Mouse (Mus musculus) bone marrow, adult 2 months (tissue): ENCODE results near the gene S100a3. TPM values are rescaled to one million over a fixed set of nuclear protein-coding genes. Genes with fewer than 3 reads are reported as not detected.

Source experiments
- H3K27ac ChIP-seq: fragments of 200-500 bp; 2 replicates; pipeline ENCODE4 v1.5.1; 2012; ENCODE audit warnings: low read depth, mild to moderate bottlenecking, control low read depth, inconsistent platforms, low read length; ENCODE audit not compliant: control insufficient read depth, poor library complexity, insufficient read depth
- H3K4me1 ChIP-seq: fragments of 200-500 bp; 2 replicates; pipeline ENCODE4 v1.6.1; 2011; ENCODE audit warnings: low read length; ENCODE audit not compliant: control insufficient read depth, insufficient read depth
- H3K4me3 ChIP-seq: fragments of 200-500 bp; replicated peaks from 2 replicates; pipeline ENCODE3; 2011; ENCODE audit warnings: mild to moderate bottlenecking, low read depth, low read length, control low read depth; ENCODE audit not compliant: control insufficient read depth
- CTCF ChIP-seq: fragments of 200-500 bp; IDR thresholded peaks from 2 replicates; pipeline ENCODE4 v1.5.1; 2011; ENCODE audit warnings: low read length, control low read depth; ENCODE audit not compliant: control insufficient read depth, insufficient read depth
- POLR2A ChIP-seq: fragments of 200-500 bp; IDR thresholded peaks from 2 replicates; pipeline ENCODE4 v1.6.1; 2011; ENCODE audit warnings: low read depth, mild to moderate bottlenecking, control low read depth, low read length, borderline replicate concordance; ENCODE audit not compliant: control insufficient read depth
- WGBS: fragments of 180-500 bp; shearing (Covaris S2); methylation state at CpG from one replicate; pipeline ENCODE4 v1.1.7; 2018; 5-methylcytosine and 5-hydroxymethylcytosine counted together
- polyA plus RNA-seq: library from polyadenylated mRNA; stranded (reverse); fragments of >200 nt; gene quantifications from 2 replicates; pipeline ENCODE4 v1.2.4, GENCODE M21; 2011; ENCODE audit warnings: low replicate concordance; ENCODE audit not compliant: missing spikeins, insufficient read depth, insufficient read length

Gene S100a3
- polyA plus RNA-seq, 1 experiment, result not detected

GRCm38 (mm10) chr3:90607361-90607760, 47.0 kb downstream of the S100a3 start:
- 82% methylated on average over 3 of the region's 3 CpGs for WGBS
- TF ChIP-seq CTCF (no peak), POLR2A (no peak)
- Histone ChIP-seq H3K4me3 (no peak overlapping the region), H3K27ac (no peak overlapping the region), H3K4me1 (peaks cover 6% of the 10 kb centered on the region)

- Histone ChIP-seq H3K27ac (no peak within 1 kb of the TSS), H3K4me3 (no peak within 1 kb of the TSS), H3K4me1 (peaks cover 6% of the 10 kb centered on the region)
- 52% methylated on average over 3 of the region's 3 CpGs for WGBS
- TF ChIP-seq POLR2A (no peak), CTCF (no peak)
Measured at GRCm38 (mm10) chr3:90608223-90608622, 47.8 kb downstream of the S100a3 start, which contains the start of gene S100a5. TSS of gene S100a5 (plus strand) at chr3:90608523.

DNA sequence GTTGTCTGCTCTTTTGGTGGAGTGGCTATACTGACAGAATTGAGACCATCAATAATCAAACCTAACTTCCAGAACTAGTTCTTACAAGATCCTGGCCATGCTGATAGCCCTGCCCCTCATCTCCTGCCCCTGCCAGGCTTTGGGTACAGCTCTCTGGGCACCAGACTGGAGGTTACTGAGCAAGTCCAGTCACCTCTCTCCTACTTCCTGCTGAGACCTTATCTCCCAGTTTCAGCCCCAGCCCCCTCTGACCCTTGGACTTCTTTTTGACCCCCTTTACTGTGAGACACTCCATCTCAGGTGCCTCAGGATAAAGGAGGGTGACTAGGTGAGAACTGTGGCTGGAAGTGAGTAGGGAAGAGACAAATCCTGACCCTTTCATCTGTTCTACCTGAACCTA, 48.7 kb downstream of the S100a3 start:
- H3K27ac ChIP-seq, result no peak overlapping the region
- H3K4me1 ChIP-seq, result peaks cover 4% of the 10 kb centered on the region
- no peak overlapping the region for H3K4me3 ChIP-seq
- TF ChIP-seq CTCF (no peak), POLR2A (no peak)

- no peak for TF ChIP-seq POLR2A
- TF ChIP-seq CTCF, result no peak
- 84% methylated on average over 3 of the region's 3 CpGs for WGBS
- no peak overlapping the region for H3K4me3 ChIP-seq
- peak overlapping the region; percentile 72 for H3K27ac ChIP-seq
- H3K4me1 ChIP-seq, result peaks cover 5% of the 10 kb centered on the region
Measured at GRCm38 (mm10) chr3:90611494-90611893, 51.1 kb downstream of the S100a3 start.

DNA sequence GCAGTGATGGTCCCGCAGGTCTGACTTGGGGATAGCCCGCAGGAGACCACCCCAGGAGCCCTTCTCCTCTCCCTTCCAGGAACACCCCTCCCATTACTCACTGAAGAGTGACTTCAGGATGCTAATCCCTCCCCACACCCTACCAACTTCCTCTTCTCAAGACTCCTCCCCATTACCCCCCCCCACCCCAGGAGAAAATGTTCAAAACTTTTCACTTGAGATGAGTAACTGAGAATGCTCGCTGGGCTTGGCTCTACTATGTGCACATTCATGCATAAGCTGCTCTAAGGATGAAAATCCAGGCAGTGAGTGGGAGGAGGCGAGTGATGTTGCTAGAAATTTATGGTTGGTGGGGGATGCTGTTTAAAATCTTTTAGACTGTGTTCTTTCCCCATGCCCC, 51.7 kb downstream of the S100a3 start:
- TF ChIP-seq POLR2A (no peak), CTCF (no peak)
- Histone ChIP-seq H3K4me3 (no peak overlapping the region), H3K27ac (peak overlapping the region; percentile 72), H3K4me1 (peaks cover 5% of the 10 kb centered on the region)
- 16% methylated on average over 4 of the region's 4 CpGs for WGBS

DNA sequence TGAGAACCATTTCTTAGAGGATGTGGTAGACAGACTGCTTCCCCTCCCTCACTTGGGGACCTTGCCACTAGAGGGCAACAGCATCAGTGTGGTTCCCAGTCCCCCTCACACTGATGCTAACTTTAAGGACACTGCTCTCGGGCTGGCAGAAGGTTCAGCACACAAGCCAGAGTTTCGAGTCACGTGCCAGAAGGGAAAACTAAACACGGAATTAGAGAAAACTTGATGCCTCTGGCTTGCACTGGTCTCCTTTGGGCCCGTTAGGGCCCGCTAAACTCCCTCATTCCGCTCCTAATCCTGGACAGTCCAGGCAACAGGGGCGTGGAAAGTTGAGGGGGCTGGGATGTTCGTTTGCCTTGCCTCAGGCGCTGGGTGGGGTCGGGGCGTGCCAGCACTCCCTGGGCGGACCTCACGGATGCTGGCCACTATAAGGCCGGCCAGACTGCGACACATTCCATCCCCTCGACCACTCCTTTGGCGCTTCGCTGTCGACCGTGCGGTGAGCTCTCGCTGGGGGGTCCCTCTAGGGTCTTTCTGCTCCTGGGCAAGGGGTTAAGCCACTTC, 52.4 kb downstream of the S100a3 start, which contains the start of gene S100a6:
TSS of gene S100a6 (plus strand) at position 155 of the 564 bp plus-strand sequence.
- 9% methylated on average over 23 of the region's 23 CpGs for WGBS
- peak; percentile 64; the same call in 1 of the 2 replicates for TF ChIP-seq POLR2A
- peak; percentile 97 for TF ChIP-seq CTCF
- peak within 1 kb of the TSS; percentile 75 for H3K4me3 ChIP-seq
- H3K4me1 ChIP-seq, result peaks cover 5% of the 10 kb centered on the region
- H3K27ac ChIP-seq, result peak within 1 kb of the TSS; percentile 72

- Histone ChIP-seq H3K27ac (peak overlapping the region; percentile 55), H3K4me3 (peak overlapping the region; percentile 75), H3K4me1 (peaks cover 3% of the 10 kb centered on the region)
- TF ChIP-seq CTCF (no peak), POLR2A (no peak)
- WGBS, result 26% methylated on average over 7 of the region's 7 CpGs
Measured at GRCm38 (mm10) chr3:90613461-90614147, 53.2 kb downstream of the S100a3 start.

DNA sequence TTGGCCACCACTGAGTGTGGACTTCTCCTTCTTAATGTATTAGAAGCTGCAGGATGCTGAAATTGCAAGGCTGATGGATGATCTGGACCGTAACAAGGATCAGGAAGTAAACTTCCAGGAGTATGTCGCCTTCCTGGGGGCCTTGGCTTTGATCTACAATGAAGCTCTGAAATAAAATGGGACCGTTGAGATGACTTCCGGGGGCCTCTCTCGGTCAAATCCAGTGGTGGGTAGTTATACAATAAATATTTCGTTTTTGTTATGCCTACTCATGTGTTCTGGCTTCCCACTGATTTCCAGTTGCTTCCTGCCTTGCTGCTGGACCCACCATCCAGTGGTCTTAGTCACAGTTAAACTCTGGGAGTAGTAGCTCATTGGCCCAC, 53.8 kb downstream of the S100a3 start:
- TF ChIP-seq CTCF (no peak), POLR2A (no peak)
- 60% methylated on average over 6 of the region's 6 CpGs for WGBS
- Histone ChIP-seq H3K4me3 (peak overlapping the region; percentile 75), H3K4me1 (peaks cover 1% of the 10 kb centered on the region; the same call in 1 of the 2 replicates), H3K27ac (peak overlapping the region; percentile 55; the same call in 1 of the 2 replicates)
